Mouse (Mus musculus) thymus, adult 2 months (tissue): ENCODE measurements around the gene Agbl1.

Source experiments
- CTCF ChIP-seq: fragments of 200-500 bp; IDR thresholded peaks from 2 replicates; pipeline ENCODE4 v1.5.1; 2012; ENCODE audit warnings: mild to moderate bottlenecking, control low read depth, low read length, moderate library complexity, borderline replicate concordance; ENCODE audit not compliant: control insufficient read depth, poor library complexity, insufficient read depth; ENCODE audit errors: extremely low read depth
- POLR2A ChIP-seq: fragments of 200-500 bp; IDR thresholded peaks from 2 replicates; pipeline ENCODE4 v1.6.1; 2012; ENCODE audit warnings: mild to moderate bottlenecking, low read length, control low read depth, moderate library complexity; ENCODE audit not compliant: control insufficient read depth, poor library complexity, insufficient read depth; ENCODE audit errors: extremely low read depth

DNA sequence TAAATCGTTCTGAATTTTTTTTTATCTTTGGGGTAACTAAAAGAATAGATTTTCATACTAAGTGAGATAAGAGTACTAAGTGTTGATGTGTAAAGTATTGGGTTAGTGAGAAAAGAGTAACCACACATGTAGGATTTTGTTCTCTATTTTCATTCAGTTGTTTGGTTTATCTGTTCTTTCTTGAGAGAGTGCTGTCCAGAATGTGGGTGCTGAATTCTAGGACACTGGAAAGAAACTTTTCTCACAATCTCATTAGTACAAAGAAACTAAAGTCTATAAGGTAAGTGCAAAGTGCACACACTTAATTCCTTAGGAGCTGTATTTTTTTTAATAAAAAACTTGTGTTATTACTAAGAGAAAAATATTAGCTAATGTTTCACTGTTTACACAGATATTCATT is 674.4 kb downstream of the Agbl1 start:
- TF ChIP-seq POLR2A (no peak), CTCF (no peak)
